In genomic region chrX:12296264-12297053, GRCm38 (mm10) we compare ENCODE assay signal across 11 mouse cellular contexts.
A peak's percentile ranks its signal among the peaks of the same experiment; 100 is the strongest.
DNase-seq lines count a peak whose midpoint lies in the region; ATAC-seq and TF ChIP-seq lines count a peak whose summit lies in the region.
"Had no signal": no experiment of that assay in that cellular context is flagged by ENCODE, and none has a peak within 500 bp of the region (broad histone marks: within the 10 kb centered on the region; RNA-seq: fewer than 3 reads in every experiment).

No protein-coding gene starts in this region.

- H3K4me2 ChIP-seq in hindbrain, embryonic 13.5 days = no peak overlapping the region
- no peak overlapping the region for H3K4me2 ChIP-seq in hindbrain, embryonic 11.5 days (replicated peaks; ENCODE audit: low read depth, low read length)
- peak overlapping the region; percentile 56 for H3K4me2 ChIP-seq in liver, embryonic 14.5 days (ENCODE audit: low read depth)
- H3K4me2 ChIP-seq: neural tube, embryonic 12.5 days had no signal

- H3K27me3 ChIP-seq in hindbrain, embryonic 13.5 days = peaks cover 14% of the 10 kb centered on the region; the same call in 1 of the 2 replicates
- no peaks in the 10 kb centered on the region for H3K27me3 ChIP-seq in hindbrain, embryonic 11.5 days (ENCODE audit: control insufficient read depth, insufficient read depth, low read length)
- no peaks in the 10 kb centered on the region for H3K27me3 ChIP-seq in liver, embryonic 14.5 days (ENCODE audit: control insufficient read depth, insufficient read depth, low read length)

- H3K9me3 ChIP-seq in hindbrain, embryonic 13.5 days = no peaks in the 10 kb centered on the region
- no peaks in the 10 kb centered on the region for H3K9me3 ChIP-seq in hindbrain, embryonic 11.5 days (ENCODE audit: control insufficient read depth, low read length)
- H3K9me3 ChIP-seq in liver, embryonic 14.5 days (ENCODE audit: control insufficient read depth, low read length) = no peaks in the 10 kb centered on the region
- H3K9me3 ChIP-seq: neural tube, embryonic 12.5 days had no signal

- H3K4me1 ChIP-seq in hindbrain, embryonic 13.5 days (replicated peaks) = no peaks in the 10 kb centered on the region; the same call in 1 of the 2 replicates
- 0 out of 2 replicates have a peak, but pooled peaks cover 2% of the 10 kb centered on the region for H3K4me1 ChIP-seq in hindbrain, embryonic 11.5 days (replicated peaks; ENCODE audit: control insufficient read depth, insufficient read depth, low read length)
- peaks cover 8 to 24% of the 10 kb centered on the region in 2 experiments for H3K4me1 ChIP-seq in liver, embryonic 14.5 days (replicated peaks; ENCODE audit: control insufficient read depth in 2 of 2, insufficient read depth in 2 of 2, low read length in 1 of 2)
- H3K4me1 ChIP-seq: neural tube, embryonic 12.5 days had no signal

- no peak for DNase-seq in hindbrain, embryonic 11.5 days (ENCODE audit: low spot score)
- DNase-seq in liver, embryonic 14.5 days (ENCODE audit: low read depth in 3 of 3, low spot score in 3 of 3) = peak; percentile 72 to 77 (median 75)
- DNase-seq in spleen, postnatal 10 days (ENCODE audit: low spot score in 2 of 2) = peak; percentile 35 to 57
- no peak for DNase-seq in adrenal gland, postnatal 4 days (ENCODE audit: low spot score in 2 of 2)
- DNase-seq in layer of hippocampus, adult 2 months (ENCODE audit: low spot score in 2 of 2) = no peak
- DNase-seq in left cerebral cortex, postnatal 36 days (ENCODE audit: low spot score in 2 of 2) = no peak
- DNase-seq: gastrocnemius, postnatal 14 days; lung, postnatal 36 days had no signal

- TF ChIP-seq EP300 in liver, embryonic 14.5 days (IDR thresholded peaks at IDR 0.05; ENCODE audit: low read depth) = peak; percentile 94

- peak; percentile 25; the same call in 1 of the 2 replicates for TF ChIP-seq CTCF in liver, embryonic 14.5 days (IDR thresholded peaks at IDR 0.05; ENCODE audit: low read depth)
- no peak for TF ChIP-seq CTCF in layer of hippocampus, adult 2 months (conservative IDR thresholded peaks at IDR 0.05)

- intact Hi-C loops in left cerebral cortex, postnatal 36 days (cut with DNase I) = no loop called here

- peak; percentile 49; the same call in 1 of the 2 replicates for ATAC-seq in hindbrain, embryonic 13.5 days (ENCODE audit: low FRiP score)
- no peak for ATAC-seq in hindbrain, embryonic 11.5 days (ENCODE audit: low FRiP score)
- ATAC-seq in erythroblast, adult 5-6 weeks (replicated peaks; ENCODE audit: low FRiP score, poor library complexity, severe bottlenecking) = peak; percentile 94
- peak; percentile 97 for ATAC-seq in liver, embryonic 14.5 days (ENCODE audit: insufficient read depth)

- WGBS in hindbrain, embryonic 13.5 days = 62% methylated on average over 9 of the region's 9 CpGs
- WGBS in hindbrain, embryonic 11.5 days = 75% methylated on average over 9 of the region's 9 CpGs
- 36% methylated on average over 9 of the region's 9 CpGs for WGBS in liver, embryonic 14.5 days (ENCODE audit: insufficient replicate concordance)

- no peak overlapping the region for H3K9ac ChIP-seq in hindbrain, embryonic 13.5 days
- H3K9ac ChIP-seq in hindbrain, embryonic 11.5 days (ENCODE audit: low read depth, low read length) = no peak overlapping the region
- peak overlapping the region; percentile 57 for H3K9ac ChIP-seq in liver, embryonic 14.5 days (replicated peaks)
- H3K9ac ChIP-seq: neural tube, embryonic 12.5 days had no signal

- no peak overlapping the region for H3K4me3 ChIP-seq in hindbrain, embryonic 13.5 days
- H3K4me3 ChIP-seq in hindbrain, embryonic 11.5 days (ENCODE audit: low read depth, low read length) = no peak overlapping the region
- H3K4me3 ChIP-seq in liver, embryonic 14.5 days (ENCODE audit: insufficient read depth in 1 of 2, low read depth in 2 of 2, low read length in 2 of 2) = peak overlapping the region; percentile 9 to 16; a peak in 1 of 4 replicates
- H3K4me3 ChIP-seq in layer of hippocampus, adult 2 months = no peak overlapping the region
- H3K4me3 ChIP-seq: neural tube, embryonic 12.5 days had no signal

- peak overlapping the region; percentile 35; the same call in 1 of the 2 replicates for H3K27ac ChIP-seq in hindbrain, embryonic 13.5 days
- H3K27ac ChIP-seq in hindbrain, embryonic 11.5 days (ENCODE audit: low read depth, low read length) = no peak overlapping the region
- H3K27ac ChIP-seq in liver, embryonic 14.5 days = peak overlapping the region; percentile 86
- no peak overlapping the region for H3K27ac ChIP-seq in layer of hippocampus, adult 2 months
- H3K27ac ChIP-seq: neural tube, embryonic 12.5 days had no signal

- H3K36me3 ChIP-seq in hindbrain, embryonic 13.5 days = no peaks in the 10 kb centered on the region
- no peaks in the 10 kb centered on the region for H3K36me3 ChIP-seq in hindbrain, embryonic 11.5 days (ENCODE audit: control insufficient read depth, insufficient read depth, low read length)
- no peaks in the 10 kb centered on the region for H3K36me3 ChIP-seq in liver, embryonic 14.5 days (replicated peaks; ENCODE audit: control insufficient read depth, insufficient read depth, low read depth)
- H3K36me3 ChIP-seq: neural tube, embryonic 12.5 days had no signal

Comparison
In these comparisons a context has a peak if more than half of its experiments do, and no peak if none do; other contexts are left out.
1. H3K27ac ChIP-seq: peak in hindbrain, embryonic 13.5 days (single experiment) and liver, embryonic 14.5 days (single experiment); none in hindbrain, embryonic 11.5 days (single experiment) and layer of hippocampus, adult 2 months (single experiment).
2. H3K4me3 ChIP-seq: peak in liver, embryonic 14.5 days (2 of 2); none in hindbrain, embryonic 13.5 days (single experiment), hindbrain, embryonic 11.5 days (single experiment) and layer of hippocampus, adult 2 months (single experiment).
3. DNase-seq: peak in liver, embryonic 14.5 days (3 of 3) and spleen, postnatal 10 days (2 of 2); none in hindbrain, embryonic 11.5 days (single experiment), adrenal gland, postnatal 4 days (0 of 2), layer of hippocampus, adult 2 months (0 of 2) and left cerebral cortex, postnatal 36 days (0 of 2).